Mouse (Mus musculus) liver, adult 2 months (tissue): ENCODE results near the gene Lrrc23. TPM values are rescaled to one million over a fixed set of nuclear protein-coding genes. Genes with fewer than 3 reads are reported as not detected.

Experiments used
- DNase-seq: peaks from one replicate; pipeline ENCODE4 v3.0.0-alpha.2; 2011; ENCODE audit warnings: low read depth, low spot score; ENCODE audit errors: extremely low read depth
- H3K27ac ChIP-seq: fragments of 200-500 bp; replicated peaks from 2 replicates; pipeline ENCODE4 v1.5.1; 2012; ENCODE audit warnings: low read depth, mild to moderate bottlenecking, control low read depth, inconsistent platforms, low read length; ENCODE audit not compliant: insufficient read depth
- H3K27me3 ChIP-seq: fragments of 200-500 bp; 2 replicates; pipeline ENCODE4 v1.6.1; 2012; ENCODE audit warnings: mild to moderate bottlenecking, moderate library complexity, low read length, inconsistent platforms; ENCODE audit not compliant: control insufficient read depth, insufficient read depth
- H3K36me3 ChIP-seq: fragments of 200-500 bp; 2 replicates; pipeline ENCODE4 v1.6.1; 2012; ENCODE audit warnings: low read length, inconsistent platforms; ENCODE audit not compliant: control insufficient read depth, insufficient read depth
- H3K4me1 ChIP-seq: fragments of 200-500 bp; 2 replicates; pipeline ENCODE4 v1.6.1; 2011; ENCODE audit warnings: low read length; ENCODE audit not compliant: control insufficient read depth, insufficient read depth
- H3K4me3 ChIP-seq: fragments of 200-500 bp; 2 replicates; pipeline ENCODE4 v1.5.1; 2011; ENCODE audit warnings: low read depth, mild to moderate bottlenecking, control low read depth, low read length, moderate library complexity; ENCODE audit not compliant: insufficient read depth
- H3K79me2 ChIP-seq: fragments of 200-500 bp; 2 replicates; pipeline ENCODE4 v1.6.1; 2012; ENCODE audit warnings: inconsistent platforms, mild to moderate bottlenecking, low read length, moderate library complexity; ENCODE audit not compliant: control insufficient read depth, insufficient read depth
- H3K9ac ChIP-seq: fragments of 200-500 bp; 2 replicates; pipeline ENCODE4 v1.6.1; 2012; ENCODE audit warnings: low read depth, mild to moderate bottlenecking, control low read depth, inconsistent platforms, low read length
- CTCF ChIP-seq: fragments of 200-500 bp; IDR thresholded peaks from 2 replicates; pipeline ENCODE4 v1.5.1; 2011; ENCODE audit warnings: low read depth, low read length, control low read depth
- POLR2A ChIP-seq: fragments of 200-500 bp; IDR thresholded peaks from 2 replicates; pipeline ENCODE4 v1.6.1; 2011; ENCODE audit warnings: low read length, control low read depth; ENCODE audit not compliant: insufficient read depth; ENCODE audit errors: extremely low read depth
- WGBS: fragments of 180-500 bp; shearing (Covaris S2); methylation state at CpG from one replicate; pipeline ENCODE4 v1.1.7; 2018; 5-methylcytosine and 5-hydroxymethylcytosine counted together
- polyA plus RNA-seq: library from polyadenylated mRNA; depleted of rRNA; stranded (reverse); fragments of >200 nt; gene quantifications from 2 replicates; pipeline ENCODE4 v1.2.3, GENCODE M21; 2012
- total RNA-seq: library from RNA; depleted of rRNA; stranded (reverse); fragments of >200 nt; gene quantifications from 2 replicates; pipeline ENCODE4 v1.2.3, GENCODE M21; 2014

The Lrrc23 gene
- total and polyA plus RNA-seq, 2 experiments, result not detected

GRCm38 (mm10) chr6:124786756-124787420 is 7.4 kb upstream of the Lrrc23 start:
- peak; percentile 55 for DNase-seq
- Histone ChIP-seq H3K9ac (no peak overlapping the region), H3K4me3 (no peak overlapping the region), H3K27me3 (no peaks in the 10 kb centered on the region), H3K79me2 (no peaks in the 10 kb centered on the region), H3K27ac (no peak overlapping the region), H3K4me1 (peaks cover 2% of the 10 kb centered on the region; the same call in 1 of the 2 replicates), H3K36me3 (no peaks in the 10 kb centered on the region)
- 24% methylated on average over 8 of the region's 8 CpGs for WGBS
- TF ChIP-seq CTCF (no peak), POLR2A (no peak)

DNA sequence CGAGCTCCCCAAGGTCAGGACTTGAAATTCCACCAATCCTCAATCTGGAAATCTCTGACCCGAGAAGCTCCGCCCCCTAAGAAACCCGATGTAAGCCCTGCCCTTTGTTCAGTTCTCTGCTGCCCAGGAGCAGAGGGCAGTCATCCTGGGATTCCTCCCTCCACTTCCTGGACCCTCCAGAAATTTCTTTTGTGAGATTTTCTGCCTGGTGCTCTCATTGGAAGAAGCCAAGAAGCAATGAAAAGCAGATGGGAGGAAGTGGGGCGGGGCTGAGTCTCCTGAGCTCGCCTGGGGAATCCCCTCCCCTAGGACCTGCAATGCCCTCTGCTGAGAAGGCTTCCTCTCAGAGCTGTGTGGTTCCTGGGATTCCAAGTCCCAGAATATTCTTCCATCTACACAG is 2.9 kb upstream of the Lrrc23 start:
- Histone ChIP-seq H3K27ac (no peak overlapping the region), H3K79me2 (no peaks in the 10 kb centered on the region), H3K36me3 (no peaks in the 10 kb centered on the region), H3K27me3 (no peaks in the 10 kb centered on the region), H3K9ac (no peak overlapping the region), H3K4me1 (peaks cover 4% of the 10 kb centered on the region; the same call in 1 of the 2 replicates), H3K4me3 (no peak overlapping the region; the same call in 1 of the 2 replicates)
- no peak for TF ChIP-seq POLR2A
- TF ChIP-seq CTCF, result no peak
- 30% methylated on average over 6 of the region's 6 CpGs for WGBS
- no peak for DNase-seq

- TF ChIP-seq POLR2A (no peak), CTCF (no peak)
- Histone ChIP-seq H3K36me3 (no peaks in the 10 kb centered on the region), H3K27ac (no peak overlapping the region), H3K79me2 (no peaks in the 10 kb centered on the region), H3K9ac (no peak overlapping the region), H3K4me3 (no peak overlapping the region), H3K27me3 (no peaks in the 10 kb centered on the region), H3K4me1 (0 out of 2 replicates have a peak, but pooled peaks cover 2% of the 10 kb centered on the region)
- no peak for DNase-seq
- WGBS, result 90% methylated on average over 7 of the region's 7 CpGs
Measured at GRCm38 (mm10) chr6:124780917-124781316, 1.4 kb upstream of the Lrrc23 start.

DNA sequence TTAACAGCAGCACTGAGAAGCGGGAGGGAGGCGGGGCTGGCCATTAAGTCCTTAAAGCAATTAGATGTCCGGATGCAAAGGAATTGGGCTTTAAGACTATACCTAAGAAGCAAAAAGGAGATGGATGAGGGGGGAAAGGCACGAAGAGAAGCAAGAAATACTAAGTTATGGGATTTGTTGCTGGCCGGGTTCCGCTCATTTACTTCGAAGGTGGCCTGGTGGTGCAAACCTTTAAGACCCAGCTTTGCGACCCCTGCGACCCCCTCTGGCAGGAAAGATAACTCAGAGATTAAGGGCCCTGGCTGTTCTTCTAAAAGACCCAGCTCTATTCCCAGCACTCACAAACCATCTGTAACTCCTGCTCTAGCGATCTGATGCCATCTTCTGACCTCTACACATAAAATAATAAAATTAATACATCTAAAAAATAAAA is 473 bp upstream of the Lrrc23 start:
- no peaks in the 10 kb centered on the region for H3K79me2 ChIP-seq
- H3K9ac ChIP-seq, result no peak overlapping the region
- H3K36me3 ChIP-seq, result no peaks in the 10 kb centered on the region
- TF ChIP-seq CTCF (no peak), POLR2A (no peak)
- H3K27ac ChIP-seq, result no peak overlapping the region
- no peak for DNase-seq
- no peaks in the 10 kb centered on the region for H3K27me3 ChIP-seq
- no peak overlapping the region for H3K4me3 ChIP-seq
- WGBS, result 21% methylated on average over 10 of the region's 10 CpGs
- H3K4me1 ChIP-seq, result 0 out of 2 replicates have a peak, but pooled peaks cover 2% of the 10 kb centered on the region

- H3K36me3 ChIP-seq, result no peaks in the 10 kb centered on the region
- H3K4me3 ChIP-seq, result no peak overlapping the region
- H3K27me3 ChIP-seq, result peaks cover 9% of the 10 kb centered on the region
- DNase-seq, result no peak
- 93% methylated on average over 15 of the region's 15 CpGs for WGBS
- H3K9ac ChIP-seq, result no peak overlapping the region
- no peak overlapping the region for H3K27ac ChIP-seq
- peaks cover 5% of the 10 kb centered on the region; the same call in 1 of the 2 replicates for H3K4me1 ChIP-seq
- no peaks in the 10 kb centered on the region for H3K79me2 ChIP-seq
- no peak for TF ChIP-seq CTCF
Measured at GRCm38 (mm10) chr6:124770511-124770910, 9.0 kb downstream of the Lrrc23 start.

- peaks cover 5% of the 10 kb centered on the region; the same call in 1 of the 2 replicates for H3K4me1 ChIP-seq
- peaks cover 9% of the 10 kb centered on the region for H3K27me3 ChIP-seq
- no peak for TF ChIP-seq CTCF
- TF ChIP-seq POLR2A, result no peak
- no peak overlapping the region for H3K27ac ChIP-seq
- H3K9ac ChIP-seq, result no peak overlapping the region
- no peaks in the 10 kb centered on the region for H3K36me3 ChIP-seq
- H3K4me3 ChIP-seq, result no peak overlapping the region
- no peaks in the 10 kb centered on the region for H3K79me2 ChIP-seq
- 79% methylated on average over 7 of the region's 7 CpGs for WGBS
- DNase-seq, result no peak
Measured at GRCm38 (mm10) chr6:124770013-124770412, 9.5 kb downstream of the Lrrc23 start.
